Mouse (Mus musculus) brain, embryonic 14.5 days (tissue): ENCODE data around the gene Tln2.

Experiments
- CTCF ChIP-seq: fragments of 200-500 bp; IDR thresholded peaks from 2 replicates; pipeline ENCODE4 v1.5.1; 2012; ENCODE audit warnings: inconsistent platforms, mild to moderate bottlenecking, moderate library complexity, borderline replicate concordance; ENCODE audit not compliant: insufficient read depth, insufficient read length; ENCODE audit errors: extremely low read depth
- POLR2A ChIP-seq: fragments of 200-500 bp; IDR thresholded peaks from 2 replicates; pipeline ENCODE4 v1.6.1; 2012; ENCODE audit warnings: mild to moderate bottlenecking, inconsistent platforms, borderline replicate concordance; ENCODE audit not compliant: poor library complexity, insufficient read depth, insufficient read length, severe bottlenecking; ENCODE audit errors: extremely low read depth

GRCm38 (mm10) chr9:67426304-67426703, 133.2 kb downstream of the Tln2 start:
- TF ChIP-seq CTCF (no peak), POLR2A (no peak)
